Mouse (Mus musculus) 3T3-L1 (cell line): ENCODE results near the gene Ppp1r1b.

Experiments used
- DNase-seq: peaks from one replicate; pipeline ENCODE4 v3.0.0-alpha.2; 2015; ENCODE audit warnings: low read depth, low spot score

Gene Ppp1r1b

GRCm38 (mm10) chr11:98395041-98395440, 46.8 kb downstream of the Ppp1r1b start:
- DNase-seq = no peak

GRCm38 (mm10) chr11:98397946-98398345, 49.7 kb downstream of the Ppp1r1b start:
- no peak for DNase-seq

GRCm38 (mm10) chr11:98400161-98400726, 52.0 kb downstream of the Ppp1r1b start, which contains the start of gene Pgap3:
TSS of gene Pgap3 (minus strand) at chr11:98400490.
- peak; percentile 95 for DNase-seq

GRCm38 (mm10) chr11:98400816-98401215, 52.6 kb downstream of the Ppp1r1b start:
- peak; percentile 50 for DNase-seq

GRCm38 (mm10) chr11:98406621-98407020, 58.4 kb downstream of the Ppp1r1b start:
- no peak for DNase-seq
